Mouse (Mus musculus) kidney, postnatal 25 days (tissue): ENCODE measurements around the gene Prr5l.

Experiments
- DNase-seq, 2 experiments: peaks; one replicate each; pipeline ENCODE4 v3.0.0; 2021; ENCODE audit warnings: mixed read lengths in 2 of 2

The Prr5l gene

GRCm38 (mm10) chr2:101882998-101883397 is at the start of gene Prr5l:
TSS of gene Prr5l (minus strand) at chr2:101883027.
- DNase-seq, result no peak

GRCm38 (mm10) chr2:101932169-101932936 is 49.5 kb upstream of the Prr5l start:
- DNase-seq, result peak; percentile 10 to 55

GRCm38 (mm10) chr2:101925591-101926188 is 42.9 kb upstream of the Prr5l start:
- DNase-seq, result no peak

GRCm38 (mm10) chr2:101925183-101925582 is 42.4 kb upstream of the Prr5l start:
- DNase-seq, result no peak

GRCm38 (mm10) chr2:101923181-101923580 is 40.4 kb upstream of the Prr5l start:
- DNase-seq, result peak; percentile 78 to 85

- no peak for DNase-seq
These were observed 39.5 kb upstream of the Prr5l start for GRCm38 (mm10) chr2:101922302-101922701.

GRCm38 (mm10) chr2:101920136-101920554 is 37.3 kb upstream of the Prr5l start:
- no peak for DNase-seq

GRCm38 (mm10) chr2:101918518-101918917 is 35.7 kb upstream of the Prr5l start:
- no peak for DNase-seq

- DNase-seq, result no peak
These were observed 26.7 kb upstream of the Prr5l start for GRCm38 (mm10) chr2:101909326-101910080.

- DNase-seq, result no peak
These were observed 25.9 kb upstream of the Prr5l start for GRCm38 (mm10) chr2:101908773-101909172.

GRCm38 (mm10) chr2:101907386-101908022 is 24.7 kb upstream of the Prr5l start:
- DNase-seq, result no peak

GRCm38 (mm10) chr2:101906379-101906690 is 23.5 kb upstream of the Prr5l start:
- no peak for DNase-seq

- peak; percentile 84 to 92 for DNase-seq
These were observed 22.9 kb upstream of the Prr5l start for GRCm38 (mm10) chr2:101905534-101906378.

GRCm38 (mm10) chr2:101902196-101902595 is 19.4 kb upstream of the Prr5l start:
- no peak for DNase-seq

GRCm38 (mm10) chr2:101896425-101897204 is 13.8 kb upstream of the Prr5l start:
- DNase-seq, result no peak

GRCm38 (mm10) chr2:101894126-101894525 is 11.3 kb upstream of the Prr5l start:
- DNase-seq, result peak; percentile 31 to 66

- DNase-seq, result no peak
These were observed 8.3 kb upstream of the Prr5l start for GRCm38 (mm10) chr2:101891143-101891542.

- no peak for DNase-seq
These were observed 6.1 kb upstream of the Prr5l start for GRCm38 (mm10) chr2:101888886-101889285.

- peak; percentile 96 to 97 for DNase-seq
These were observed 3.1 kb upstream of the Prr5l start, which contains the start of gene Commd9 for GRCm38 (mm10) chr2:101885768-101886438. TSS of gene Commd9 (plus strand) at chr2:101886247.

- peak in 1 of 2 experiments; percentile 18 for DNase-seq
These were observed 1.5 kb upstream of the Prr5l start for GRCm38 (mm10) chr2:101884286-101884685.
